Mouse (Mus musculus): ENCODE measurements at regions not wholly inside any gene's neighbourhood (a gene's known extent, or its start where the extent isn't known, plus 50 kb on each side); places are given as distances from the start of the nearest gene placed in this dataset.
"Not testable (repeated sequence)": the region's sequence is repeated elsewhere in the genome, so short reads cannot be mapped to it uniquely, and the experiment has no call there.

DNA sequence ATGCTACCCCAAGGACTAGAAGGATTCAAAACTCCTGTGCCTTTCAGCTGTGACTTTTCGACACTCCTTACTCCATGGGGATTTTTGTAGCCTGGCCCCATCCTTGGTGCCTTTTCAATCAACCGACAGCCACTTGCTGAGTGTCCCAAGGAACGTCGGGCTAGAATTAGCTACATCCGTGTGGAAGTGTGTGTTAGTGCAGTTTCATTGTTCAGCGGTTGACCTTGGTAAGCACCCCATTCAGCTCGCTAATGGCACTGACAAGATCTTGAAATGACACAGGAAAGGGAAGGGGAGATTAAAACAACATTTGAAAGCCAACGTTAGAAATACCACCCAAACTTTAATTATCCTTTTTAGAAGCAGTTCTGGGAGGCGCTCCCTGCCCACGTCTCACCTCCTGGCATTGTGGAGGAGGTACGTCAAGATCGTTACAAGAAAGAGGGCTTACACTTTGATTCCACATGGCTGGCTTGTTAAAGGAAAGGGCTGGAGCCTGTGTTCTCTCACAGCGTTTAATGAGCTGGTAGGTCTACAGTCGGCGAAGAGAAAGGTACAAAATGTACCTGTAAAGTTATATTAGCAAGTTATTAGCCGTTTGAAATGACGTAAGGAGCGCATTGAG lies 536.4 kb downstream of the Fam19a2 start:
- no peak for ATAC-seq (replicated peaks in 1 of 2; ENCODE audit: insufficient read depth in 1 of 2, low FRiP score in 2 of 2, low TSS enrichment in 1 of 2, low read depth in 1 of 2, poor library complexity in 2 of 2, severe bottlenecking in 2 of 2)

DNA sequence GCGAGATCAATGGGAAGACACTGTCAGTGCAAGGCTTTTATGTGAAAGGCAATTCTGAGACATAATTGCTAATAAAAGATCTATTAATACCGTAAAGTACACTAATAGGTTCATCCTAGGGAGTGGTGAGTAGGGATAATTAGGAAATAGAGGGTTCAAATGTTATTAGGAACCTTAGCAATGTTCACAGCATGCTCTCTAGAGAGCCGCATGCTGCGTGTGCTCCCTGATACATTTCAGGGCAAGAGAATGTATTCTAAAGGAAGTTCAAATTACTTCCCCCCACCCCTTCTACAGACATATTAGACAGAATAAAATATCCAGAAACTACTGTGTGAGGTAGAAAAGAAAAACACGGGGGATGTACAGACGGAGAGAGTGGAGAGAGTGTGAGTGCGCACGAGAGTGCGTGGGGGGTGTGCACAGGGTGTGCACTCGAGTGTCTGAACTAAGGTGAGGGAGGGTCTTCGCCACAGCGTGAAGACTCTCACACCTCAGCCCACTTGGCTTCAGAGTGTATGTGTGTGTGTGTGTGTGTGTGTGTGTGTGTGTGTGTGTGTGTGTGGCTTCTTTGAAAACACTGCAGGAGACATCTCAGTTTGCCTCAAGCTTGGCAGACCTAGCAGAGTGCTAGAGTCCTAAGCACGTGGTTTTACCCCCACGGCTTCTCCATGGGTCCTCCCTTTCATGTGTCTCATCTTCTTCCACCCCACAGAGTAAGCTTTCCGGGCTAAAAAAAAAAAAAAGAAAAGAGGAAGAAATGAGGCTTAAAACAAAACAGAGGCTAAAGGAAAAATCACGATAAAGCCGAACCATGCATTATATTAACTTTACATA lies 537.1 kb downstream of the Fam19a2 start:
- no peak for ATAC-seq (replicated peaks in 1 of 2; ENCODE audit: insufficient read depth in 1 of 2, low FRiP score in 2 of 2, low TSS enrichment in 1 of 2, low read depth in 1 of 2, poor library complexity in 2 of 2, severe bottlenecking in 2 of 2)

- ATAC-seq (replicated peaks in 1 of 2; ENCODE audit: insufficient read depth in 1 of 2, low FRiP score in 2 of 2, low TSS enrichment in 1 of 2, low read depth in 1 of 2, poor library complexity in 2 of 2, severe bottlenecking in 2 of 2), result peak in 1 of 2 experiments; percentile 17; a peak in 1 of 4 replicates
Observed at GRCm38 (mm10) chr10:123810882-123811281, 547.1 kb downstream of the Fam19a2 start.

- no peak for ATAC-seq (replicated peaks in 1 of 2; ENCODE audit: insufficient read depth in 1 of 2, low FRiP score in 2 of 2, low TSS enrichment in 1 of 2, low read depth in 1 of 2, poor library complexity in 2 of 2, severe bottlenecking in 2 of 2)
Observed at GRCm38 (mm10) chr10:123813142-123813541, 549.3 kb downstream of the Fam19a2 start.

DNA sequence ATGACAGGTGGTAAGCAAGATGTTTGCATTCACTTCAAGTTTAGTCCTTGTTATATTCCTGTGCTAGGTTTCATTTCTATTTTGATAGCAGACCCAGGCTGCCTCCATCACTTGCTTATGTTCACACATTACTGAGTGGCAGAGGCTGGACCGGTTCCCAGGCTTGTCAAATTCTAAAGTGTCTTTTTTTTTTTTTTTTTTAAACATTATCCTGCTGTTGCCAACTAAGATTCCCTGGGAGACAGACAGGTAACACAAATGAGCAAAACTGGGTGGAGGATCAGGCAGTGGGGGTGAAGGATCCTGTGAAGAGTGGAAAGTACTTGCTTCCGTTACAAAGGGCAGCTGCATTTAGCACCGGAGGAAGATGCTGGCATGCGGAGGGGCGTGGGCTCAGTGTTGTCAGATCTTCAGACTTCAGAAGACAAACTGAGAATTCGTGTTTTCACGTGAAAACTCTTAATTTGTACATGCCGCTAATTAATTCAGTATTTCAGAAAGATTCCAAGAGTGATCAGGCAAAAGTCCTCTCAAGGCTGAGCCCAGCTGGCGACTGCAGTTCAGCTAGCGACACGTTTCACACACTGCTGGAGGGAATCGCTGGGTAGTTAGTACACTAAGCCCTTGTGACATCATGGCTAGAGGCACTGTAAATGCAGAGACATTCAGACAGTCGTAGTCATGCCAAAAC lies 576.4 kb downstream of the Fam19a2 start:
- no peak for ATAC-seq (replicated peaks in 1 of 2; ENCODE audit: insufficient read depth in 1 of 2, low FRiP score in 2 of 2, low TSS enrichment in 1 of 2, low read depth in 1 of 2, poor library complexity in 2 of 2, severe bottlenecking in 2 of 2)

DNA sequence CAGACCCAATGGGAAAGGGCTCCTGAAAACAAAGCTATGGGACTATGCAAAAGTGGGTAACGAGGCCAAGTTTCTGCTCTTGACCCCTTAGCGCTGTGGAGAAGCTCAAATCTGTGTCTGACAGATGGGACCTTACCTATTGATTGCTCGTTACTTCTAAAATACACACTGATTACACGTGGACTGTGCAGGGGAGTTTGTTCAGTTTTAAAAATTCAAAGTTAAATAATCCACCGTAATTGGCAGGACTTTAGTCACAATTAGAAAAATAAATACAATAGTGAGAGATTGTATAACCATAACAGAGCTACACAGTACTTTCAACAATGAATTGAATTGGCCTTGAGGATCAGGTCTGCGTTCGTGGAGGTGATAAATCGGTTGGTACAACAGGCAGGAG lies 578.3 kb downstream of the Fam19a2 start:
- no peak for ATAC-seq (replicated peaks in 1 of 2; ENCODE audit: insufficient read depth in 1 of 2, low FRiP score in 2 of 2, low TSS enrichment in 1 of 2, low read depth in 1 of 2, poor library complexity in 2 of 2, severe bottlenecking in 2 of 2)

DNA sequence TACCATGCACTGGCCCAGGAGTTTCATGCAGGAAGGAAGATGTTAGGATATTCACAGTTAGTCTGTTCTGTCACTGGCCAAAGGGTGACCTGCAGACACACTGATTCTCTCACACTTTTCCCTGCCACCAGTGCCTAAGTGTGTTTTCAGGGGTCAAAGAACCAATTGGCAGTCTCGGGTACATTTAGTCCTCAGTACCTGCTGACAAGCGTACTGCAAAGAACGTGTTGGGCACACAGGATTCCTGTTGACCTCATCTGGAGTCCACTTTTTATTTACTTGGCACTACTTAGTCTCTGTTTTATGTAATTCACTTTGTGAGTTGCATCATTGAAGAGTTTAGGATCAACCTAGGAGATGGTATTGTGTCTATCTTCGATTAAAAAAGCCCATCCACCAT lies 579.8 kb downstream of the Fam19a2 start:
- no peak for ATAC-seq (replicated peaks in 1 of 2; ENCODE audit: insufficient read depth in 1 of 2, low FRiP score in 2 of 2, low TSS enrichment in 1 of 2, low read depth in 1 of 2, poor library complexity in 2 of 2, severe bottlenecking in 2 of 2)

DNA sequence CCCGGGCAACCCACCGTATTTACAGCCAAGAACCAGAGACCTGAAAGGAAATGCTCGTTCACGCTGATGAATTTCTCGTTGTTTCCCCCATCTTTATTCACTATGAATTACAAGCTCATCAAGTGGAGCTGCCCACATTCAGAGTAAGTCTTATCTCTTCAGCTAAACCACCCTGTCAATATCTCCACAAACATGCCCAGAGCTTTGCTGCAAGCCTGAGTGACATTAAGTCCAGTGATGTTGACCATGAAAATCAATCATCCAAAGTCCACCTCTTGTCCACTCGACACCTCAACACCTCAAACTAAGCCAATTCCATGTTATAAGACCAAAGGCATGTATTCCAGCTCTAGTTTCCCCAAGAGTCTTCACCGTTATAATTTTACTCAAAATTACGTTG lies 582.8 kb downstream of the Fam19a2 start:
- no peak for ATAC-seq (replicated peaks in 1 of 2; ENCODE audit: insufficient read depth in 1 of 2, low FRiP score in 2 of 2, low TSS enrichment in 1 of 2, low read depth in 1 of 2, poor library complexity in 2 of 2, severe bottlenecking in 2 of 2)

DNA sequence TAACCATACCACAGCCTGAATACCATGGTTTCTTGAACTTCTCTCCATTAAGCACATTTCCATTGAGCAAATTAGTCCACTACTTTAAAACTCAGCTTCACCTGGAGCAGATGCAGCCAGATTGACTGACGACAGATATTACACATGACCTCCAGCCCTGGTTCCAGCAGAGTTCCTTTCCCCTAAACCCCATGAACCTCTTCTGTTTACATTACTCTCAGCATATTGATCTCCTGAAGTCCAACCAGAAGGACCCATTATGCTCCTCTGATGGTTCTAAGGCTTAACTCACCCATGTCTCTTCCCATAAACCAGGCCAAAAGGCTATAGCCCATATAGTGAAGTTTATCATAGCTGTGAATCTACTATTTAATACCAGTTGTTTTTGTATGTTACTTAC lies 584.8 kb downstream of the Fam19a2 start:
- ATAC-seq (replicated peaks in 1 of 2; ENCODE audit: insufficient read depth in 1 of 2, low FRiP score in 2 of 2, low TSS enrichment in 1 of 2, low read depth in 1 of 2, poor library complexity in 2 of 2, severe bottlenecking in 2 of 2), result no peak

DNA sequence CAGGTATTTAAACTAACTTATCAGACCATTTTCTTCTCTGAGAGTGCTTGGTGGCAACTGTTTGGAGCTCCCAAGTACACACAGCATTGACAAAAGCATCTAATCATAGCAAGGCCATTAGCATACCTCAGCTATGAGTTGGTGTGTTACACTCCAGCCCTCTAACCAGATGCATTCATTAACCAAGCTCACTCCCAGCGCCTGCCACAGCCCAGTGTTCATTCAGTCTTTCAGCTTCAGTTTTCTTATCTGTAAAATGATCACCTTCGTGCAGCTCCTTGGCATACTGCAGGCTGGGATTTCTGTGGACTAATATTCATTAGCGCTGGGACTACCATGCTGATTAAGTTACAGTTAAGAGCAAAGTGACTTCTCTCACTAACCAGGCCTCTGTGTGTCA lies 611.7 kb downstream of the Fam19a2 start:
- no peak for ATAC-seq (replicated peaks in 1 of 2; ENCODE audit: insufficient read depth in 1 of 2, low FRiP score in 2 of 2, low TSS enrichment in 1 of 2, low read depth in 1 of 2, poor library complexity in 2 of 2, severe bottlenecking in 2 of 2)

DNA sequence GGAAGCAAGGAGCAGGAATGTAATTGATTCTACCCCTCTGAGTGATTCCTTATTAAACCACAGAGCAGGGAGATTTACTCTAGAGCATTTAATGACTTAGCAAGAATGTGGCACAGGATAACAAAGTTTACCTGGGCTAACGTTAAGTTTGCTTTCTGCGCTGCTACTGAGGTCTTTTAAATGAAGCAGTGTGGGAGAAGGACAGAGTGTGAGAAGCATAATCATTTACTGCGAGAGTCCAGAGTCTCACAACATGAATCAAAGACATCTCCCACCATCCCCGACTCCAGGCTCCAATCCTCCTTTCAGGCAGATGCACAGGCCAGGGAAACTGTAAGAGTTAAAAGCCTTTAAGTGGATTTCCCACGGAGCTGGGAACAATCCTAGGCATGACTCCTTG lies 612.1 kb downstream of the Fam19a2 start:
- no peak for ATAC-seq (replicated peaks in 1 of 2; ENCODE audit: insufficient read depth in 1 of 2, low FRiP score in 2 of 2, low TSS enrichment in 1 of 2, low read depth in 1 of 2, poor library complexity in 2 of 2, severe bottlenecking in 2 of 2)

GRCm38 (mm10) chr10:123888681-123889172 lies 624.9 kb downstream of the Fam19a2 start:
- ATAC-seq (replicated peaks in 1 of 2; ENCODE audit: insufficient read depth in 1 of 2, low FRiP score in 2 of 2, low TSS enrichment in 1 of 2, low read depth in 1 of 2, poor library complexity in 2 of 2, severe bottlenecking in 2 of 2), result no peak

GRCm38 (mm10) chr10:123919054-123919453 lies 655.3 kb downstream of the Fam19a2 start:
- ATAC-seq (replicated peaks in 1 of 2; ENCODE audit: insufficient read depth in 1 of 2, low FRiP score in 2 of 2, low TSS enrichment in 1 of 2, low read depth in 1 of 2, poor library complexity in 2 of 2, severe bottlenecking in 2 of 2), result no peak

DNA sequence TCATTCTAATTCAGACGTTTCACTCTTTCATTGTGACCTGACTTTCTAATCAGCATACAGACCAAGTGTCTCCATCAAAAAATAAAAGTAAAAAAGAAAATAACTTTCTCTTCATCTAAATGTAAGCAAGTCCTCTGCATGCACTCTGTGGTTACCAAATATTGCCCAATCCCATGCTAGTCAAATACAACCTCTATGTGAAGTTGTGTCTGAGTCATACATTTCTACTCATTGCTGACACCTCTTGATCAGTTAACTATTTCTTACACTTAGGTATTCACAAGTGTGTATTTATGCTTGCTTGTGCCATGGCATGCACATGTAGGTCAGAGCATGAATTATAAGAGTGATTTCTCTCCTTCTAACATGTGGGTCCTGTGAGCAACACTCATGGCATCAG lies 666.2 kb downstream of the Fam19a2 start:
- no peak for ATAC-seq (replicated peaks in 1 of 2; ENCODE audit: insufficient read depth in 1 of 2, low FRiP score in 2 of 2, low TSS enrichment in 1 of 2, low read depth in 1 of 2, poor library complexity in 2 of 2, severe bottlenecking in 2 of 2)

DNA sequence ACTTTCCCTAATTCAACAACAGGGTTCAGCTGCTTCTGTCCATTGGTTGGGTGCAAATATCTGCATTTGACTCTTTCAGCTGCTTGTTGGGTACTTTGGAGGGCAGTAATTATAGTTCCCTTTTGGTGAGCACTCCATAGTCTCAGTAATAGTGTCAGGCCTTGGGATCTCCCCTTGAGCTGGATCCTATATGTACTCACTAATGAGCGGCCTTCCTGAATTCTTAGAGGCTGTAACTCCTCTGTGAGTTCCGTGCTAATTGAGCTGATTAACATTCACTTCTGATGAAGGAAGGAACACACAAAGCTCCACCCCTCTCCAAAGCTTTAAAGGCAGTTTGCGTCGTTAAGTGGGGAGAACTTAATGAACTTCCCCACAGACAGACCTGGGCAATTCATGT lies 674.9 kb downstream of the Fam19a2 start:
- ATAC-seq (replicated peaks in 1 of 2; ENCODE audit: insufficient read depth in 1 of 2, low FRiP score in 2 of 2, low TSS enrichment in 1 of 2, low read depth in 1 of 2, poor library complexity in 2 of 2, severe bottlenecking in 2 of 2), result not testable (repeated sequence)
